Mouse (Mus musculus) MEL (cell line): ENCODE measurements around the gene Nfat5. TPM values are rescaled to one million over a fixed set of nuclear protein-coding genes. Genes with fewer than 3 reads are reported as not detected.

ENCODE experiments used
- DNase-seq: peaks from one replicate; pipeline ENCODE4 v3.0.0; 2011; ENCODE audit warnings: low read depth, low spot score
- H3K27ac ChIP-seq: 2 replicates; pipeline ENCODE4 v1.5.1; 2012; ENCODE audit warnings: low read depth, mild to moderate bottlenecking, control low read depth, low read length, moderate library complexity; ENCODE audit not compliant: control insufficient read depth
- H3K27me3 ChIP-seq, 2 experiments: fragments of 150-350 bp in 1 of 2; sonication (generic) in 1 of 2; 2 replicates each; pipeline ENCODE4 v1.6.1; 2012; ENCODE audit warnings: low read length in 2 of 2, mild to moderate bottlenecking in 2 of 2, improper control_type of control experiment in 1 of 2, moderate library complexity in 1 of 2; ENCODE audit not compliant: insufficient read depth in 2 of 2, control insufficient read depth in 1 of 2
- H3K36me3 ChIP-seq, 2 experiments: 2 replicates each; pipeline ENCODE4 v1.6.1; 2012 to 2014; ENCODE audit warnings: low read length in 2 of 2, improper control_type of control experiment in 1 of 2, inconsistent platforms in 1 of 2, mild to moderate bottlenecking in 1 of 2; ENCODE audit not compliant: insufficient read depth in 2 of 2, control insufficient read depth in 1 of 2
- H3K4me1 ChIP-seq, 2 experiments: fragments of 150-350 bp in 1 of 2; sonication (generic) in 1 of 2; 2 replicates each; pipeline ENCODE4 v1.6.1; 2012; ENCODE audit warnings: low read length in 2 of 2, improper control_type of control experiment in 1 of 2, mild to moderate bottlenecking in 1 of 2; ENCODE audit not compliant: insufficient read depth in 2 of 2, control insufficient read depth in 1 of 2
- H3K4me3 ChIP-seq, 2 experiments: fragments of 150-350 bp in 1 of 2; sonication (generic) in 1 of 2; 2 replicates each; pipeline ENCODE4 v1.5.1; 2012; ENCODE audit warnings: low read depth in 2 of 2, low read length in 2 of 2, mild to moderate bottlenecking in 2 of 2, moderate library complexity in 2 of 2, control low read depth in 1 of 2, improper control_type of control experiment in 1 of 2; ENCODE audit not compliant: control insufficient read depth in 1 of 2, insufficient read depth in 1 of 2
- H3K79me2 ChIP-seq: 2 replicates; pipeline ENCODE4 v1.6.1; 2012; ENCODE audit warnings: mild to moderate bottlenecking, low read length, moderate library complexity; ENCODE audit not compliant: control insufficient read depth, poor library complexity, insufficient read depth
- H3K9ac ChIP-seq: 2 replicates; pipeline ENCODE4 v1.6.1; 2012; ENCODE audit warnings: low read depth, mild to moderate bottlenecking, control low read depth, low read length, moderate library complexity; ENCODE audit not compliant: control insufficient read depth, poor library complexity, severe bottlenecking
- H3K9me3 ChIP-seq: fragments of 150-350 bp; sonication (generic); replicated peaks from 2 replicates; pipeline ENCODE4 v1.6.1; 2012; ENCODE audit warnings: mild to moderate bottlenecking, low read length, improper control_type of control experiment, moderate library complexity; ENCODE audit not compliant: insufficient read depth
- BHLHE40 ChIP-seq: IDR thresholded peaks from 2 replicates; pipeline ENCODE4 v1.6.1; 2012; ENCODE audit warnings: low read depth, mild to moderate bottlenecking, inconsistent platforms, low read length, improper control_type of control experiment, borderline replicate concordance
- CHD2 ChIP-seq: IDR thresholded peaks from 2 replicates; pipeline ENCODE4 v1.6.1; 2011; ENCODE audit warnings: low read length, improper control_type of control experiment
- CTCF ChIP-seq, 3 experiments: IDR thresholded peaks in 2 of 3; conservative IDR thresholded peaks in 1 of 3; 2 replicates each; pipeline ENCODE4 v1.5.1; 2011 to 2012; ENCODE audit warnings: low read length in 3 of 3, low read depth in 2 of 3, mild to moderate bottlenecking in 2 of 3, improper control_type of control experiment in 1 of 3, inconsistent platforms in 1 of 3, mixed read lengths in 1 of 3, moderate library complexity in 1 of 3; ENCODE audit not compliant: control insufficient read depth in 1 of 3, insufficient read depth in 1 of 3, poor library complexity in 1 of 3, severe bottlenecking in 1 of 3
- E2F4 ChIP-seq: IDR thresholded peaks from 2 replicates; pipeline ENCODE4 v1.6.1; 2011; ENCODE audit warnings: low read depth, low read length, improper control_type of control experiment, borderline replicate concordance
- ELF1 ChIP-seq: IDR thresholded peaks from 2 replicates; pipeline ENCODE4 v1.6.1; 2014; ENCODE audit warnings: low read depth, mild to moderate bottlenecking, inconsistent platforms, low read length, improper control_type of control experiment, moderate library complexity
- EP300 ChIP-seq, 2 experiments: IDR thresholded peaks; 2 replicates each; pipeline ENCODE4 v1.6.1; 2011; ENCODE audit warnings: improper control_type of control experiment in 2 of 2, low read length in 2 of 2, low read depth in 1 of 2, mild to moderate bottlenecking in 1 of 2
- GABPA ChIP-seq: IDR thresholded peaks from 2 replicates; pipeline ENCODE4 v1.6.1; 2012; ENCODE audit warnings: low read depth, mild to moderate bottlenecking, inconsistent platforms, low read length, improper control_type of control experiment, moderate library complexity
- GATA1 ChIP-seq: IDR thresholded peaks from 2 replicates; pipeline ENCODE4 v1.6.1; 2011; ENCODE audit warnings: low read depth, low read length, improper control_type of control experiment
- HCFC1 ChIP-seq: IDR thresholded peaks from 2 replicates; pipeline ENCODE4 v1.6.1; 2012; ENCODE audit warnings: low read depth, mild to moderate bottlenecking, inconsistent platforms, low read length, improper control_type of control experiment, moderate library complexity
- JUND ChIP-seq: IDR thresholded peaks from 2 replicates; pipeline ENCODE4 v1.6.1; 2011; ENCODE audit warnings: low read depth, mild to moderate bottlenecking, improper control_type of control experiment, low read length
- KAT2A ChIP-seq: conservative IDR thresholded peaks from 2 replicates; pipeline ENCODE4 v1.6.1; 2012; ENCODE audit warnings: low read depth, low read length, improper control_type of control experiment, inconsistent platforms
- MAFK ChIP-seq: IDR thresholded peaks from 2 replicates; pipeline ENCODE4 v1.6.1; 2011; ENCODE audit warnings: low read depth, mild to moderate bottlenecking, low read length, improper control_type of control experiment, borderline replicate concordance
- MAX ChIP-seq: IDR thresholded peaks from 2 replicates; pipeline ENCODE4 v1.6.1; 2011; ENCODE audit warnings: low read length, improper control_type of control experiment
- MEF2A ChIP-seq: IDR thresholded peaks from 2 replicates; pipeline ENCODE4 v1.6.1; 2014; ENCODE audit warnings: low read depth, mild to moderate bottlenecking, inconsistent platforms, low read length, improper control_type of control experiment; ENCODE audit not compliant: poor library complexity, insufficient replicate concordance, severe bottlenecking; ENCODE audit errors: extremely low read depth
- MXI1 ChIP-seq: IDR thresholded peaks from 2 replicates; pipeline ENCODE4 v1.6.1; 2011; ENCODE audit warnings: mild to moderate bottlenecking, low read depth, low read length, improper control_type of control experiment
- MYC ChIP-seq: IDR thresholded peaks from 2 replicates; pipeline ENCODE4 v1.6.1; 2011; ENCODE audit warnings: low read depth, mild to moderate bottlenecking, low read length, improper control_type of control experiment, moderate library complexity
- NELFE ChIP-seq: IDR thresholded peaks from 2 replicates; pipeline ENCODE4 v1.6.1; 2011; ENCODE audit warnings: low read depth, low read length, improper control_type of control experiment
- NRF1 ChIP-seq: IDR thresholded peaks from 2 replicates; pipeline ENCODE4 v1.6.1; 2014; ENCODE audit warnings: low read depth, mild to moderate bottlenecking, inconsistent platforms, low read length, improper control_type of control experiment, moderate library complexity; ENCODE audit not compliant: poor library complexity, insufficient read depth, severe bottlenecking
- POLR2AphosphoS2 ChIP-seq: IDR thresholded peaks from 2 replicates; pipeline ENCODE4 v1.6.1; 2011; ENCODE audit warnings: low read length, improper control_type of control experiment
- POLR2AphosphoS5 ChIP-seq: IDR thresholded peaks from 2 replicates; pipeline ENCODE4 v1.6.1; 2012; ENCODE audit warnings: low read depth, borderline replicate concordance, mild to moderate bottlenecking, inconsistent platforms, low read length, moderate library complexity, mixed read lengths
- RAD21 ChIP-seq: IDR thresholded peaks from 2 replicates; pipeline ENCODE4 v1.6.1; 2011; ENCODE audit warnings: mild to moderate bottlenecking, low read depth, low read length, improper control_type of control experiment
- RCOR1 ChIP-seq: IDR thresholded peaks from 2 replicates; pipeline ENCODE4 v1.6.1; 2012; ENCODE audit warnings: low read depth, mild to moderate bottlenecking, inconsistent platforms, low read length, improper control_type of control experiment
- SIN3A ChIP-seq: IDR thresholded peaks from 2 replicates; pipeline ENCODE4 v1.6.1; 2012; ENCODE audit warnings: low read length, improper control_type of control experiment, inconsistent platforms
- SMC3 ChIP-seq: IDR thresholded peaks from 2 replicates; pipeline ENCODE4 v1.6.1; 2011; ENCODE audit warnings: low read depth, low read length, improper control_type of control experiment
- TAL1 ChIP-seq: IDR thresholded peaks from 2 replicates; pipeline ENCODE4 v1.6.1; 2012; ENCODE audit warnings: mild to moderate bottlenecking, inconsistent platforms, low read length, moderate library complexity, mixed read lengths
- TBP ChIP-seq: IDR thresholded peaks from 2 replicates; pipeline ENCODE4 v1.8.0; 2011; ENCODE audit warnings: low read depth, low read length, improper control_type of control experiment
- TCF12 ChIP-seq: IDR thresholded peaks from 2 replicates; pipeline ENCODE4 v1.6.1; 2014; ENCODE audit warnings: low read depth, mild to moderate bottlenecking, inconsistent platforms, low read length, improper control_type of control experiment, moderate library complexity
- UBTF ChIP-seq: IDR thresholded peaks from 2 replicates; pipeline ENCODE4 v1.6.1; 2012; ENCODE audit warnings: low read depth, mild to moderate bottlenecking, inconsistent platforms, low read length, improper control_type of control experiment, moderate library complexity, borderline replicate concordance; ENCODE audit not compliant: insufficient read depth
- USF1 ChIP-seq: IDR thresholded peaks from 2 replicates; pipeline ENCODE4 v1.6.1; 2014; ENCODE audit warnings: low read depth, mild to moderate bottlenecking, inconsistent platforms, low read length, improper control_type of control experiment, moderate library complexity
- USF2 ChIP-seq, 2 experiments: IDR thresholded peaks; 2 replicates each; pipeline ENCODE4 v1.6.1; 2011 to 2012; ENCODE audit warnings: improper control_type of control experiment in 2 of 2, low read length in 2 of 2, borderline replicate concordance in 1 of 2, inconsistent platforms in 1 of 2, low read depth in 1 of 2, mild to moderate bottlenecking in 1 of 2; ENCODE audit not compliant: insufficient read depth in 1 of 2
- ZC3H11A ChIP-seq: IDR thresholded peaks from 2 replicates; pipeline ENCODE4 v1.6.1; 2012; ENCODE audit warnings: low read depth, mild to moderate bottlenecking, inconsistent platforms, low read length, improper control_type of control experiment
- ZKSCAN1 ChIP-seq: IDR thresholded peaks from 2 replicates; pipeline ENCODE4 v1.6.1; 2012; ENCODE audit warnings: low read depth, mild to moderate bottlenecking, inconsistent platforms, low read length, improper control_type of control experiment, moderate library complexity
- ZMIZ1 ChIP-seq: IDR thresholded peaks from 2 replicates; pipeline ENCODE4 v1.6.1; 2012; ENCODE audit warnings: low read depth, mild to moderate bottlenecking, inconsistent platforms, low read length, improper control_type of control experiment, moderate library complexity
- ZNF384 ChIP-seq: IDR thresholded peaks from 2 replicates; pipeline ENCODE4 v1.6.1; 2012; ENCODE audit warnings: low read depth, mild to moderate bottlenecking, inconsistent platforms, low read length, improper control_type of control experiment
- polyA plus RNA-seq, 2 experiments: library from polyadenylated mRNA; stranded (reverse) in 1 of 2; unstranded in 1 of 2; fragments of >175 nt in 1 of 2; fragments of >200 nt in 1 of 2; gene quantifications; 2 replicates each; pipeline versions ENCODE4 v1.2.1 to v1.2.4; 2012; ENCODE audit warnings: low replicate concordance in 2 of 2, low read depth in 1 of 2; ENCODE audit not compliant: insufficient read length in 2 of 2, insufficient read depth in 1 of 2, missing spikeins in 1 of 2
- total RNA-seq: library from RNA; depleted of rRNA; stranded (reverse); fragments of 300-350 nt; gene quantifications from 2 replicates; pipeline ENCODE4 v1.2.3, GENCODE M21; 2012; rRNA removed

Nfat5 gene
- total RNA-seq, result 4.2 and 5.1 TPM in 2 replicates
- polyA plus RNA-seq, result 10 to 100 TPM in 1 of 2 experiments, not detected in 1; 11.3 TPM

DNA sequence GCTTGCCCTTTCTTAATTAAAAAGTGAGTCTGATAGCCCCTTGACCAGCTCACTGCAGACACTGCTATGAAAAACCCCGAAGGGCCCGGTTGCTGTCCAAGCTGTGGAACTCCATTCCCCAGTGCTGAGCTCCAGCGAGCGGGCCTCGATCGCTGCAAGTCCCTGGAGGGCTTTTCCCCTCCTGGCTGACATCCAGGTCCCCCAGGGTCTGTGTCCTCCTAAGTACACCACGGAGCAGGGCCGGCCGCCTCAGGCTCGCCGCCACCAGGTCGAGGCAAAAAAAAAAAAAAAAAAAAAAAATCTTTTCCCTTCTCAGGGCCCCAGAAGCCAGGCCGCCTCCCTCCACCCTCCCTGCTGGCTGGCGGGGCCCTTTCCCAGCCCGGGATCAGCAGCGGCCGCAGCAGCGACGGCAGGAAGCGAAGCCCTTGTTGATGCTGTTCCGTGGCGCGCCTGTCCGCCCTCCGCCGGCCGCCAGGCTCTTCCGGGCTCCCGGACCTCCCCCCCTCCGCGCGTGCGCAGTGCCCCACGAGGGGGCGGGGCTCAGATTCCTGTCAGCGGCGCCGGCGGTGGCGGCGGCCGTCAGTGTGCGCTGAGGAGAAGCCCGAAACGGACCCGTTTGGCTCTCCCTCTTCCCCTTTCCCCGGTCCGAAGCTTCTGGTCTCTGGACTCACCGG is at the start of gene Nfat5:
Gene Nfat5, plus strand, starts transcription at position 543 of the 674 bp plus-strand sequence.
- Histone ChIP-seq H3K27me3 (no peaks in the 10 kb centered on the region), H3K9me3 (no peaks in the 10 kb centered on the region), H3K79me2 (peaks cover 17% of the 10 kb centered on the region), H3K27ac (peak within 1 kb of the TSS; percentile 77), H3K4me1 (peaks cover 0 to 9% of the 10 kb centered on the region in 2 experiments; a peak in 1 of 4 replicates), H3K36me3 (peaks cover 0 to 16% of the 10 kb centered on the region in 2 experiments; a peak in 2 of 4 replicates), H3K4me3 (peak within 1 kb of the TSS; percentile 78 to 93), H3K9ac (peak within 1 kb of the TSS; percentile 92)
- peak; percentile 94 for DNase-seq
- TF ChIP-seq MEF2A (0 out of 2 replicates have a peak, but pooled peaks have one; percentile 37), JUND (peak; percentile 98; the same call in 1 of the 2 replicates), POLR2AphosphoS2 (peak; percentile 88), MYC (no peak), HCFC1 (peak; percentile 81), TCF12 (peak; percentile 77), EP300 (IDR thresholded peaks at IDR 0.05; ENCODE audit: low read depth in 1 of 2, low read length in 2 of 2) (peak in 1 of 2 experiments; percentile 75; a peak in 3 of 4 replicates), UBTF (0 out of 2 replicates have a peak, but pooled peaks have one; percentile 82), RCOR1 (peak; percentile 82), GATA1 (no peak), USF1 (no peak), SMC3 (no peak; the same call in 1 of the 2 replicates), TBP (peak; percentile 79), MAX (0 out of 2 replicates have a peak, but pooled peaks have one; percentile 26), ZC3H11A (0 out of 2 replicates have a peak, but pooled peaks have one; percentile 11), MXI1 (peak; percentile 69), NRF1 (peak; percentile 95), GABPA (no peak; the same call in 1 of the 2 replicates), ZKSCAN1 (0 out of 2 replicates have a peak, but pooled peaks have one; percentile 63), USF2 (IDR thresholded peaks at IDR 0.05; ENCODE audit: borderline replicate concordance in 1 of 2, insufficient read depth in 1 of 2, low read depth in 1 of 2, low read length in 2 of 2) (no peak), ZNF384 (peak; percentile 92), E2F4 (no peak), SIN3A (peak; percentile 94), CTCF (IDR thresholded peaks at IDR 0.05 in 2 of 3, conservative IDR thresholded peaks at IDR 0.05 in 1 of 3; ENCODE audit: control insufficient read depth in 1 of 3, insufficient read depth in 1 of 3, low read depth in 2 of 3, low read length in 3 of 3, poor library complexity in 1 of 3, severe bottlenecking in 1 of 3) (0 out of 6 replicates have a peak, but pooled peaks of 1 of the 3 experiments have one; percentile 1), BHLHE40 (no peak), MAFK (no peak), ELF1 (peak; percentile 92), TAL1 (no peak), CHD2 (no peak), NELFE (peak; percentile 89), POLR2AphosphoS5 (no peak), ZMIZ1 (peak; percentile 87), RAD21 (no peak), KAT2A (no peak; the same call in 1 of the 2 replicates)
